In the genomic region with DNA sequence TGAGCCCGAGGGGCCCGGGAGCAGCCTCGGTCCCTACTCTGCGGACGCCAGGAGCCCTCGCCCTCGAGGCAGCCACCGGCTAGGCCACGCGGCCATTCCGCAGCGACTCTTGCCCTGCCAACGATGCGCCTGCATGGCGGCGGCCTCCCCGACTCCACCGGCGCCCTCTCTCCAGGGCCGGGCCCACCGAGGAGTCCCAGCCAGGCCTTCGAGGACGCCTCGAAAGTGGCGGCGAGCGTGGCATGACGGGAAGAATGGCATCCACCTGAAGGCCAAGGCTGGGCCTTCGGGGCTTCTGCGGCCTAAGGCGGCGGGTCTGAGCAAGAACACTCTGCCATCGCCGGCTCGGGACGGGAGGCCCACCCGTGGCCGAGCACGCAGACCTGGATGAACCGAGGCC, we compare ENCODE assay signal across 8 mouse cellular contexts.
DNase-seq lines count a peak whose midpoint lies in the region; ATAC-seq and TF ChIP-seq lines count a peak whose summit lies in the region.
"Not testable (repeated sequence)": the region's sequence is repeated elsewhere in the genome, so short reads cannot be mapped to it uniquely, and the experiment has no call there.

No protein-coding gene starts in this region.

- not testable (repeated sequence) for H3K27me3 ChIP-seq in embryonic facial prominence, embryonic 12.5 days; liver, embryonic 13.5 days; liver, embryonic 14.5 days (ENCODE audit: control insufficient read depth, insufficient read depth, low read length); liver, postnatal 0 days (ENCODE audit: insufficient read depth, low read length); lung, embryonic 14.5 days (ENCODE audit: insufficient read depth, low read length); lung, postnatal 0 days (replicated peaks; ENCODE audit: insufficient read depth, low read length); testis, adult 2 months (ENCODE audit: control insufficient read depth, insufficient read depth, low read length)

- WGBS in embryonic facial prominence, embryonic 12.5 days, result 85% methylated on average over 8 of the region's 40 CpGs
- 79% methylated on average over 8 of the region's 40 CpGs for WGBS in liver, embryonic 13.5 days (ENCODE audit: insufficient replicate concordance)
- 67% methylated on average over 6 of the region's 40 CpGs for WGBS in liver, embryonic 14.5 days (ENCODE audit: insufficient replicate concordance)
- WGBS in liver, postnatal 0 days (ENCODE audit: insufficient replicate concordance), result 88% methylated on average over 6 of the region's 40 CpGs
- 79% methylated on average over 8 of the region's 40 CpGs for WGBS in lung, embryonic 14.5 days
- WGBS in lung, postnatal 0 days, result 77% methylated on average over 7 of the region's 40 CpGs

- TF ChIP-seq CTCF in liver, embryonic 14.5 days (IDR thresholded peaks at IDR 0.05; ENCODE audit: low read depth); liver, postnatal 0 days (IDR thresholded peaks at IDR 0.05; ENCODE audit: low read depth); lung, embryonic 14.5 days (IDR thresholded peaks at IDR 0.05; ENCODE audit: low read depth); lung, postnatal 0 days (IDR thresholded peaks at IDR 0.05); testis, adult 2 months (IDR thresholded peaks at IDR 0.05; ENCODE audit: control insufficient read depth, insufficient read depth, insufficient replicate concordance, low read depth, low read length): not testable (repeated sequence)

- not testable (repeated sequence) for H3K4me3 ChIP-seq in embryonic facial prominence, embryonic 12.5 days; liver, embryonic 13.5 days (replicated peaks); liver, embryonic 14.5 days (ENCODE audit: insufficient read depth in 1 of 2, low read depth in 2 of 2, low read length in 2 of 2); liver, postnatal 0 days (ENCODE audit: low read depth, low read length); lung, embryonic 14.5 days (ENCODE audit: low read depth, low read length); lung, postnatal 0 days (ENCODE audit: low read depth, low read length)
- peak overlapping the region; percentile 8 for H3K4me3 ChIP-seq in testis, adult 2 months (ENCODE audit: control insufficient read depth, low read depth, low read length)

- H3K9me3 ChIP-seq in embryonic facial prominence, embryonic 12.5 days; liver, embryonic 13.5 days (replicated peaks); liver, embryonic 14.5 days (ENCODE audit: control insufficient read depth, low read length); liver, postnatal 0 days (ENCODE audit: low read length); lung, embryonic 14.5 days (ENCODE audit: low read depth, low read length); lung, postnatal 0 days (ENCODE audit: low read length): not testable (repeated sequence)

- H3K9ac ChIP-seq in embryonic facial prominence, embryonic 12.5 days; liver, embryonic 13.5 days; liver, embryonic 14.5 days (replicated peaks); liver, postnatal 0 days (replicated peaks); lung, embryonic 14.5 days; lung, postnatal 0 days (replicated peaks; ENCODE audit: low read depth): not testable (repeated sequence)

- not testable (repeated sequence) for TF ChIP-seq EP300 in liver, embryonic 14.5 days (IDR thresholded peaks at IDR 0.05; ENCODE audit: low read depth); liver, postnatal 0 days (IDR thresholded peaks at IDR 0.05; ENCODE audit: low read depth); lung, postnatal 0 days (IDR thresholded peaks at IDR 0.05)

- H3K27ac ChIP-seq in embryonic facial prominence, embryonic 12.5 days; liver, embryonic 13.5 days; liver, embryonic 14.5 days; liver, postnatal 0 days (ENCODE audit: low read depth); lung, embryonic 14.5 days (ENCODE audit: low read depth); lung, postnatal 0 days (ENCODE audit: low read length); testis, adult 2 months (ENCODE audit: control insufficient read depth, insufficient read depth, low read depth, low read length): not testable (repeated sequence)

- ATAC-seq in embryonic facial prominence, embryonic 12.5 days (ENCODE audit: insufficient number of reproducible peaks, insufficient read depth, low FRiP score, low TSS enrichment), result 0 out of 2 replicates have a peak, but pooled peaks have one; percentile 56
- peak; percentile 62; the same call in 1 of the 2 replicates for ATAC-seq in erythroblast, adult 5-6 weeks (replicated peaks; ENCODE audit: low FRiP score, poor library complexity, severe bottlenecking)
- peak; percentile 43; the same call in 1 of the 2 replicates for ATAC-seq in liver, embryonic 13.5 days (ENCODE audit: low read depth)
- 0 out of 2 replicates have a peak, but pooled peaks have one; percentile 28 for ATAC-seq in liver, embryonic 14.5 days (ENCODE audit: insufficient read depth)
- ATAC-seq in liver, postnatal 0 days, result peak; percentile 33; the same call in 1 of the 2 replicates
- ATAC-seq in lung, embryonic 14.5 days (ENCODE audit: insufficient read depth), result peak; percentile 38; the same call in 1 of the 2 replicates
- peak; percentile 21; the same call in 1 of the 2 replicates for ATAC-seq in lung, postnatal 0 days

- not testable (repeated sequence) for TF ChIP-seq POLR2A in testis, adult 2 months (IDR thresholded peaks at IDR 0.05; ENCODE audit: control insufficient read depth, low read depth, low read length)

- H3K4me2 ChIP-seq in embryonic facial prominence, embryonic 12.5 days (replicated peaks); liver, embryonic 13.5 days; liver, embryonic 14.5 days (ENCODE audit: low read depth); liver, postnatal 0 days (ENCODE audit: low read depth, low read length); lung, embryonic 14.5 days; lung, postnatal 0 days (replicated peaks; ENCODE audit: low read depth, low read length): not testable (repeated sequence)

- DNase-seq in liver, embryonic 13.5 days; liver, embryonic 14.5 days (ENCODE audit: low read depth in 3 of 3, low spot score in 3 of 3); liver, postnatal 0 days; lung, embryonic 14.5 days; lung, postnatal 0 days (ENCODE audit: low spot score): not testable (repeated sequence)

- H3K4me1 ChIP-seq in embryonic facial prominence, embryonic 12.5 days; liver, embryonic 13.5 days (replicated peaks); liver, embryonic 14.5 days (replicated peaks; ENCODE audit: control insufficient read depth in 2 of 2, insufficient read depth in 2 of 2, low read length in 1 of 2); liver, postnatal 0 days (ENCODE audit: insufficient read depth); lung, embryonic 14.5 days (ENCODE audit: insufficient read depth); lung, postnatal 0 days (ENCODE audit: insufficient read depth, low read depth, low read length); testis, adult 2 months (ENCODE audit: control insufficient read depth, insufficient read depth, low read length): not testable (repeated sequence)

- not testable (repeated sequence) for H3K36me3 ChIP-seq in embryonic facial prominence, embryonic 12.5 days; liver, embryonic 13.5 days; liver, embryonic 14.5 days (replicated peaks; ENCODE audit: control insufficient read depth, insufficient read depth, low read depth); liver, postnatal 0 days (replicated peaks; ENCODE audit: insufficient read depth, low read length); lung, embryonic 14.5 days (ENCODE audit: insufficient read depth); lung, postnatal 0 days (ENCODE audit: insufficient read depth, low read length); testis, adult 2 months (ENCODE audit: control insufficient read depth, insufficient read depth, low read length)
